Mouse (Mus musculus): ENCODE measurements around the gene Llph. TPM values are rescaled to one million over a fixed set of nuclear protein-coding genes. Genes with fewer than 3 reads are reported as not detected.

The Llph gene
- 35.8 and 36.8 TPM in 2 replicates for polyA plus RNA-seq (2015; fragmentation: Nextera tagmentation; extraction: Ambion mirVana)

DNA sequence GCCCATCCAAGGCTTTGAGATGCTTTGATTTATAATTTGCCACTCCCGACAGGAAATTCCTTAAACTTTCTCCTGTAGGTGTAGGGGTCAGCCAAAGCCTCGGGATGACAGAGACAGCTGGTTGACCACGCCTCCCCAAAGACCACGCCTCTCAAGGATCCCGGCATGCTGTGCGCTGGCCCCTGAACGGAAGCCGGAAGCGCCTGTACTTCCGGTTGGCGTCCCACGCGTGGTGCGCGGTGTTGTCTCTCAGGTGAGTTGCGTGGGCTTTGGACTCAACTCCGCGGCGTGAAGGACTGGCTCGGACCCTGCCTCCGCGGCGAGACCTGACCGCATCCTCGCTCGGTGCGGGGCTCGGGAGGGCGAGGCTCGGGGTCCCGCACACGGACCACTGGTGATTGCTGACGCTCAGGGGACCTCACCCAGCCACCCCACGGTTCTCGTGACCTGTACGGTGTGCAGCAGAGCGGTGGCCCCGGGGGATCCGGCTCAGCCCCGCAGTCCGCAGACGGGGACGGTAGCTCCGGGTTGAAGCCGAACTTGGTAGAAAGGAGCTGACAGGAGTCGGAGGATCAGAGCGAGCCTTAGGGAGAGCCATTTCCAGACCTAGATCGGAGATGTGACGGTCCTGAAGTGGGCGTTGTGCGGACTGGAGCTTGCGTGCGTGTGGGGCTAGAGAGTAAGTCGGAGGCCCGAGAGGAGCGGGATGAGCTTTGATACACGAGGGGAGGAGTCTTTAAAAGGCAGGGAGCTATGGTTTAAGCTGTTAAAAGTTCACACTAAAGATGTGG lies at the start of gene Llph:
Gene Llph (plus strand): TSS at position 200 of the 791 bp plus-strand sequence.
- Histone ChIP-seq H3K9ac (peak within 1 kb of the TSS; percentile 73), H3K27me3 (no peaks in the 10 kb centered on the region), H3K9me3 (no peaks in the 10 kb centered on the region), H3K4me3 (peak within 1 kb of the TSS; percentile 98), H3K4me1 (replicated peaks) (peaks cover 26% of the 10 kb centered on the region), H3K27ac (replicated peaks) (peak within 1 kb of the TSS; percentile 64), H3K36me3 (peaks cover 16% of the 10 kb centered on the region), H3K4me2 (peak within 1 kb of the TSS; percentile 94)
- under 1% methylated on average over 57 of the region's 57 CpGs for WGBS
- ATAC-seq (ENCODE audit: low FRiP score, low read depth): peak; percentile 96

DNA sequence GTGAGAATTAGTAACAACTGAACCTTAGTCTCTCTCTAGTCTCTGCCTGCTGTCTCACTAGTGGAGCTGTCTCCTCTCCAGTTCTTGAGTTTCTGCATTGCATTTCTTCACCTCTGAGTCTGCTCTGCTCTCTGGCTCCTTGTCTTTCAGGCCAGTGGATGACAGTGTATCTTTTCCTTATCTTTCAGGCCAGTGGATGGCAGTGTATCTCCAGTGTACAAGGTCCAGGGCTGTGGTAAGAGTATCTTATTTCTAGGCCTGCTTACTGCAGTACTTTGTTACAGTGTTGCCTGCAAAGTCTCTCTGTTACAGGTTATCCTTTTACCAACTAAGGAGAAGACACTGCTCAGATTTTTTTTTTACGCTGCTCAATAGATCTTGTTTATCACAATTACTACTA lies 44.0 kb upstream of the Llph start:
- Histone ChIP-seq H3K9me3 (no peaks in the 10 kb centered on the region), H3K4me3 (no peak overlapping the region), H3K27me3 (no peaks in the 10 kb centered on the region), H3K4me1 (replicated peaks) (no peaks in the 10 kb centered on the region), H3K4me2 (no peak overlapping the region), H3K36me3 (no peaks in the 10 kb centered on the region), H3K9ac (no peak overlapping the region), H3K27ac (replicated peaks) (no peak overlapping the region)
- 96% methylated on average over 1 of the region's 1 CpGs for WGBS
- ATAC-seq (ENCODE audit: low FRiP score, low read depth): no peak

DNA sequence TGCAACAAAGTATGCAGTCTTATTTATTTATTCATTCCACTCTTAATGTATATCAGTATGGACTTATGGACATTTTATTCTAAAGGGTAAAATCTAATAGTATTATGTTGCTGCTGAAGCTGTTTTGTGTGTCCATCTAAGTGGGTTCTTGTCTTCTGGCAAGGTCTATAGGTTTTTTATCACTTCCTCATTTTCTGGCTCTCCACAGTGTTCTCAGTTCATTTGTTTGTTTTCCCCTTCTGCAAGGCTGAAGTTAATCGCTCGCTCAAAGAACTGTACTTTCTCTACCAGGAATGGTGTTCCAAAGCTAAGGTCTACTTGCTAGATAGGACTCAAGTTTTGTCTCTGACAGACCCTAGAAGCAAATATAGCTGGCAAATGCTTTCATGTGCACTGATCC lies 43.5 kb upstream of the Llph start:
- Histone ChIP-seq H3K9ac (no peak overlapping the region), H3K27me3 (no peaks in the 10 kb centered on the region), H3K36me3 (no peaks in the 10 kb centered on the region), H3K4me2 (no peak overlapping the region), H3K4me1 (replicated peaks) (no peaks in the 10 kb centered on the region), H3K9me3 (no peaks in the 10 kb centered on the region), H3K27ac (replicated peaks) (no peak overlapping the region), H3K4me3 (no peak overlapping the region)
- no peak for ATAC-seq (ENCODE audit: low FRiP score, low read depth)
- WGBS: 85% methylated on average over 2 of the region's 2 CpGs

DNA sequence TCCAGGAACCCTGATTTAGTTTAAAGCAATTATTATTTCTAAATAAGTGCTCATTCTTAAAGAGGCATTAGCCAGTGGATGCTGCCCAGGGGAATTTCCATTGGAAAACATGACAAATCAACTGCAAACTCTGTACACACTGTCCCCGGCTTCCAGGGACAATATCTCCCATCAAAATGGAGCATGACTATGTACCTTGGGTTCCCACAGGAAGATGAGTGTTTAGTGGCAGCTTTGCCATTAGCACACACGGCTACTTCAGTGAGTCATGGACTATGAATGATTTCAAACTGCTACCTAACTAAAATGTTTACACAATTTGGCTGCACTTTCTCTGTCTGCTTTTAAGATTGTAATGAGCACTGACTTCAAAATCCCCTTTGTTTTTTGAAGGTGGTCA lies 38.4 kb upstream of the Llph start:
- Histone ChIP-seq H3K27ac (replicated peaks) (no peak overlapping the region), H3K27me3 (no peaks in the 10 kb centered on the region), H3K9me3 (no peaks in the 10 kb centered on the region), H3K9ac (no peak overlapping the region), H3K4me2 (no peak overlapping the region), H3K4me1 (replicated peaks) (peaks cover 6% of the 10 kb centered on the region; the same call in 1 of the 2 replicates), H3K36me3 (no peaks in the 10 kb centered on the region), H3K4me3 (no peak overlapping the region)
- ATAC-seq (ENCODE audit: low FRiP score, low read depth): no peak
- 71% methylated on average over 2 of the region's 2 CpGs for WGBS

DNA sequence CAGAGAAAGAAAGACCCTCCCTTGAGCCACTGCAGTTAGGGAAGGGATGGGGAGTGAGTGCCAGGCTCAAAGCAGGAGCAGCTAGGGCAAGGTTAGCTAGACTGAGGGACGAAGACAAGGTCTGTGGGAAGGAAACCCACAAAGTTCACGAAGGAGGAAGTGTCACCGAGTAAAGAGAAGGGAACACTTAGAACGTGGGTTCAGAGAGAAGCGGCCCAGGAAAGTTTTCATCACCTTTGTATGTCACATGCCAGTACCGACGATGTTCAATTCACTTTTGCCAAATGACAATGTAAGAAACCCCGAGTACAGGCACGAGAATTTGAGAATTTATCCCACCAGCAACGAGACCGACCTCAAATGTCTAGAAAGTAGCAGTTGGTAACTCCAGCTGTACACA lies 37.6 kb upstream of the Llph start:
- H3K36me3 ChIP-seq: no peaks in the 10 kb centered on the region
- no peak overlapping the region for H3K4me2 ChIP-seq
- peaks cover 6% of the 10 kb centered on the region; the same call in 1 of the 2 replicates for H3K4me1 ChIP-seq (replicated peaks)
- no peaks in the 10 kb centered on the region for H3K27me3 ChIP-seq
- no peak overlapping the region for H3K9ac ChIP-seq
- no peaks in the 10 kb centered on the region for H3K9me3 ChIP-seq
- H3K27ac ChIP-seq (replicated peaks): no peak overlapping the region
- no peak for ATAC-seq (ENCODE audit: low FRiP score, low read depth)
- H3K4me3 ChIP-seq: no peak overlapping the region
- WGBS: 69% methylated on average over 11 of the region's 11 CpGs

DNA sequence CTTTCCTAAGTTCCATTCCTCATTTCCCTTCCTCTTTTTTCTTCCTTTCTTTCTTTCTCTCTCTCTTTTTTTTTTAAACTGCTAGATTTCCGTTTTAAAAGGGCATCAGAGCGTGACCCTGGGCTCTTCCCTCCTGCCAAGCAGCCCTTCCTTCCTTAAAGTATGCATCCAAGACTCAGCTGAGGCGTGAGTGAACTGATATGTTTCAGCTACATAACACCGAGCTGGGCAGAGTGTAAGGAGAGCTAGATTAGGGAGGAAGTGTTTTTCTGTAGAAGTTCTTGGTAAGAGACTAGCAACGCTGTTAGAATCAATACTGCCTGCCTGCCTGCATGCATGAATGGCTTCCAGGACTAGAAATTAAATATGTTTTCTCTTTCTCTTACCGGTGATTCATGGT lies 37.1 kb upstream of the Llph start:
- no peak for ATAC-seq (ENCODE audit: low FRiP score, low read depth)
- 24% methylated on average over 6 of the region's 6 CpGs for WGBS
- Histone ChIP-seq H3K27me3 (no peaks in the 10 kb centered on the region), H3K36me3 (no peaks in the 10 kb centered on the region), H3K27ac (replicated peaks) (no peak overlapping the region), H3K4me1 (replicated peaks) (peaks cover 6% of the 10 kb centered on the region; the same call in 1 of the 2 replicates), H3K4me2 (no peak overlapping the region), H3K9me3 (no peaks in the 10 kb centered on the region), H3K4me3 (no peak overlapping the region), H3K9ac (no peak overlapping the region)

DNA sequence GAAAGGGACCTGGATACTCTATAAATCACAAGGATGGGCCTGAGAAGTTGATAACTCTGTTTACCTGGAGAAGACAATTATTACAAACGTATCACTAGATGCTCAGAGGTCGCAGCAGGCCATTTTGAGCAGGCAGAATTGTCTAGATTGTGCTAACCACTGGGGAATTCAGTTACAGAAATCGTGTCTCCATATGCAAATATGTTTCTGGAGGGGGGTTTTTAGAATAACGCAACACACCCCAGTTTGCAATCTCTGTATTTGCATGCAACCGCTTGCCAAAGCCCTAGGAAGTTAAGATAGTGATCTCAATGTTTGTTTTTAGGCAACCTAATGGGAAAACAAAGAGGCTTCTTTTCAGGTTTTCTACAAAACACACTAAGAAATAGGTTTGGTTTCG lies 35.7 kb upstream of the Llph start:
- H3K4me1 ChIP-seq (replicated peaks): peaks cover 6% of the 10 kb centered on the region; the same call in 1 of the 2 replicates
- 87% methylated on average over 6 of the region's 6 CpGs for WGBS
- H3K27ac ChIP-seq (replicated peaks): no peak overlapping the region

DNA sequence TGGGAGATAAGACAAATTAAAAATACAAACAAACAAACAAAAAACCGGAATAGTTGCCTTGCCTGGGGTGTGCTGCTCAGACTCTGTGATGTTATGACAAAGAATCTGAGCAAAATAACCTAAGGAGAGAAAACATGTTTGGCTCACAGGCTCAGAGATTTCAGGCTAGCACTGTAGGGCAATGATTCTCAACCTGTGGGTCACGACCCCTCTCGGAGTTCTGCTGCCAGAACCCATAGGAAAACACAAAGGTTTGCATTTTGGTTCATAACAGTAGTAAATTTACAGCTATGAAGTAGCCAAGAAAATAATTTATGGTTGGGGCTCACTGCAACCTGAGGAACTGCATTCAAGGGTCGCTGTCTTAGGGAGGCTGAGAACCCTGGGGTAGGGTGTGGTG lies 34.6 kb upstream of the Llph start:
- no peak overlapping the region for H3K4me3 ChIP-seq

More for the DNA sequence above, 35.7 kb upstream of the Llph start:
- Histone ChIP-seq H3K4me2 (no peak overlapping the region), H3K9me3 (no peaks in the 10 kb centered on the region), H3K9ac (no peak overlapping the region), H3K36me3 (no peaks in the 10 kb centered on the region), H3K4me3 (no peak overlapping the region), H3K27me3 (no peaks in the 10 kb centered on the region)
- no peak for ATAC-seq (ENCODE audit: low FRiP score, low read depth)

DNA sequence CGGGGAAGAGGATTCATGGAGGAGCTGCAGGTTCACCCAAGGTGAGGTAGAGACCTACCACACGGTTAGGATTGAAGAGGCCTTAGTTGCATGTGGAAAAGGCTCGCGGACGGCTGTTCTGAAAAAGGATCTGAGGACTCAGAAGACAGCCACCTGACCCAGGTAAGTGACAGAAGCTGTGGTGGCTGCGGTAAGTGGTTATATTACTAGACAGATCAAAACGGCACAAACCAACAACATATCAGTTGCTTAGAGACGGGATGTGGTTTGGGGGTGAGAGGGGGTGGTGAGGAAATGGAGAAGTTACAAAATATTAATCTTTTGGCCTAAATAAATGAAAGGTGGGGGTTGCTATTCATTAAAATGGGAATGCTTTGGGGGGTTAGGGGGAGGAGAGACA lies 33.6 kb upstream of the Llph start:
- 96% methylated on average over 8 of the region's 8 CpGs for WGBS
- Histone ChIP-seq H3K4me2 (no peak overlapping the region), H3K36me3 (no peaks in the 10 kb centered on the region), H3K9ac (no peak overlapping the region), H3K4me1 (replicated peaks) (peaks cover 6% of the 10 kb centered on the region; the same call in 1 of the 2 replicates), H3K27ac (replicated peaks) (no peak overlapping the region), H3K27me3 (no peaks in the 10 kb centered on the region), H3K4me3 (no peak overlapping the region), H3K9me3 (no peaks in the 10 kb centered on the region)
- no peak for ATAC-seq (ENCODE audit: low FRiP score, low read depth)

More for the DNA sequence above, 34.6 kb upstream of the Llph start:
- Histone ChIP-seq H3K36me3 (no peaks in the 10 kb centered on the region), H3K4me2 (no peak overlapping the region), H3K9ac (no peak overlapping the region), H3K27ac (replicated peaks) (no peak overlapping the region), H3K9me3 (no peaks in the 10 kb centered on the region), H3K27me3 (no peaks in the 10 kb centered on the region), H3K4me1 (replicated peaks) (peaks cover 6% of the 10 kb centered on the region; the same call in 1 of the 2 replicates)
- no peak for ATAC-seq (ENCODE audit: low FRiP score, low read depth)
- WGBS: 98% methylated on average over 4 of the region's 4 CpGs

DNA sequence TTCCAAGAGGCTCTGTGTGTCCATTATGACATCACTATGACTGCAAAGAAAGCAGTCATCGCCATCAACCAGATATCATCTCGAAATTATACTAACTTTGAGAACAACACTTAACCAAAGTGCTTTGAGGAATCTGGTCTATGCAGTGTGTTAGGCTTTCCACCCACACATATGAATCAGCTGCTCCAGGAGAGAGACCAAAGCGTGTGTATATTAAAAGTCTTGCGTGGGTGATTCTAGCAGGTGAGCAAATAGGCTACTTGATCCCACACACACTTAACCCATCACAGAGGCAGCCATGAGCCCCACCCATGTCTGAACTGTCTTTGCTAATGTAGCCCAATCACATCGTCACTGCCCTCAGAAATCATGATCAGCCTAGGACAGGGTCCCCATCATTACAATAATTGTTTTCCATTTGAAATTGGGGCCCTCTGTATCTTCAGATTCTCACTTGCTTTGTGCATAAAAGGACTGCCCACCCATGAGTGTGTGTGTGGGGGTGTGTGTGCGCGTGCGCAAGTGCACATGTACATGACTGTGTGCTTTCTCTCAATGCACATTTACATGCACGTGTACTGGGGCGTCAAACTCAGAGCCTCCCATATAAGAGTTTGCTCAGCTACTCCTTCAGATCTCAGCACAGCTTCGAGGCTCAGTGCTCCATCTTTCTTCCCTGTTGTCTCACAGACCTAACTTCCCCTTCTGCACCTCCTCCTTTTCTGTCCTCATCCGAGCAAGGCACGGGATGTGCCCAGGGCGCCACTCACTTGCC lies 29.6 kb upstream of the Llph start:
- Histone ChIP-seq H3K4me1 (replicated peaks) (peaks cover 13% of the 10 kb centered on the region), H3K4me2 (no peak overlapping the region), H3K9me3 (no peaks in the 10 kb centered on the region), H3K36me3 (no peaks in the 10 kb centered on the region), H3K27ac (replicated peaks) (no peak overlapping the region), H3K4me3 (no peak overlapping the region), H3K9ac (no peak overlapping the region), H3K27me3 (peaks cover 9% of the 10 kb centered on the region)
- ATAC-seq (ENCODE audit: low FRiP score, low read depth): no peak
- 86% methylated on average over 14 of the region's 14 CpGs for WGBS

DNA sequence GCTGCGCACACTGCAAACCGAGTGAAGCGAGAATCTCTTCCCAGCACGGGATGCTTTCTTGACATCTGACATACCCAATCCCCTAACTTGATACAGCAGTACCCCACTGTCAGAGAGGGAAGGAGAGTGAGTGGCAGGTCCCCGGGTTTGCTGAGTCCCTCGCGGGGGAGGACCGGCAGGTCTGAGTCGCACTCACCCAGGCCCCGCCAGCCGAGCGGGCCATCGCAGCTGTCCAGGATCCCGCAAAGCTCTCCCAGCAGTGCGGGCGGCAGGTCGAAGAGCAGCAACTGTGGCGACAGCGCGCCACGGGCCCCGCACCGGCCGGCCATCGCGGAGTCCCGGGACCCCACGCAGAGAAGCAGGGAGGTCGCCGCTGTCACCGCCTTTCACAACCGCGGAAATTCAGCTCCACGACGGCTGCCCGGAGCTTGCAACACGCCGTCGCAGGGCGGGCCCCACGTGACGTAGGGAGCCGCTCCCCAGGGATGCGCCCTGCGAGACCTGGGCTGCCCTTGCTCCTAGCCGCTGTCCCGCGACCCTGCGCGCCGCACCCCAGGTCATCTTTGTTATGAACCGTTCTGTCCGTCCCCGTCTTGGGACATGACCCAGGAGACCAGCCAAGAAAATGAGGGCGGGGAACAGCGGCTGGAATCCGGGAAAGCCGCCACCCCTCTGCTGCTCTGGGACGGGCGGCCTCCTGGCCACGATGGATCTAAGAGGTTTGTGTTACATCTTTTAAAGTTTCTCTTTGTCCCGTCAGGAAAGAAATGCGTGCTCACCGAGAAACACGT lies 25.5 kb upstream of the Llph start, which contains the start of gene Tmbim4:
Gene Tmbim4 (plus strand): TSS at position 460 of the 791 bp plus-strand sequence.
- H3K4me3 ChIP-seq: peak within 1 kb of the TSS; percentile 44
- peaks cover 13% of the 10 kb centered on the region for H3K4me1 ChIP-seq (replicated peaks)
- H3K27ac ChIP-seq (replicated peaks): no peak within 1 kb of the TSS
- peak within 1 kb of the TSS; percentile 85 for H3K4me2 ChIP-seq
- H3K27me3 ChIP-seq: peaks cover 9% of the 10 kb centered on the region
- no peaks in the 10 kb centered on the region for H3K36me3 ChIP-seq
- H3K9me3 ChIP-seq: no peaks in the 10 kb centered on the region
- under 1% methylated on average over 61 of the region's 65 CpGs for WGBS
- 0 out of 2 replicates have a peak, but pooled peaks have one; percentile 34 for ATAC-seq (ENCODE audit: low FRiP score, low read depth)
- H3K9ac ChIP-seq: peak within 1 kb of the TSS; percentile 39

All from hindbrain, embryonic 15.5 days (tissue).